Mouse (Mus musculus) c-Kit-positive CD71-negative TER-119-negative erythroid progenitor cells, embryonic 14.5 days (primary cell): ENCODE results near the gene Mcm10.

Experiments
- DNase-seq: peaks from one replicate; pipeline ENCODE4 v3.0.0-alpha.2; 2013; ENCODE audit warnings: low read depth

The Mcm10 gene

DNA sequence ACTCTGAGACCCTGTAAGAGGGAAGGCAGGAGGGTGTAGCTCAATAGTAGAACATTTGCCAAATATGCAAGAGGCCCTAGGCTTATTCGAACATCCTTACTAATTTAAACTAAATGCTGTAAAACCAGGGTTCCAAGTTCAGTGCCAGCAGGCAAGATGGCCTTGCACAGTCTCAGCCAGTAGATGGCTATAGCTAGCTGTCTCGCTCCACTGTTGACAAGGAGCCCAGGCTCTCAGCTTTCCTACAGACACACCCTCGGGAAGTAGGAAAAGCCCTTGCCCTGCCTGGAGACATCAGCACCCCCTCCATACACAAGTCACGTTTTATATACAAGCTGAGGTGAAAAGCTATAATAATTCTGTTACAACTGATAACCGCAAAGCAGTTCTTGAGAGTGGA is 20.1 kb upstream of the Mcm10 start:
- DNase-seq, result no peak

DNA sequence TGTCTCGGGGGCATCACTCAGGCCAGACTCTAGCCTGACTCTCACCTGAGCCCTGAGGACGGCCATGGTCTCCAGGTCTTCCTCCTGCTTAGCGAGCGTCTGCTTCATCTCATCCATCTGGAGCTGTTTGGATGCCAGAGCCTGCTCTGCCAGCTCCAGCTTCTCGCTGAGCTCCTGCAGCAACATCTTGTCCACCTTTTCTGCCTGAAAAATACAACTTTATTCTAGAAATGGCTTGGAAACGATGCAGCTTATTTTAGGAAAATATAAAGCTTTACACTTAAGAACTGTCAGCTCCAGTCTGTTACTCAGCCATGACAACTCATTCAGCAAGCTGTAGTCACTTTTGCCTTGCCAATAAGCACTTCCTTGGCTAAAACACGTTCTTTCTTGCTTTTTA is 18.6 kb upstream of the Mcm10 start:
- no peak for DNase-seq

DNA sequence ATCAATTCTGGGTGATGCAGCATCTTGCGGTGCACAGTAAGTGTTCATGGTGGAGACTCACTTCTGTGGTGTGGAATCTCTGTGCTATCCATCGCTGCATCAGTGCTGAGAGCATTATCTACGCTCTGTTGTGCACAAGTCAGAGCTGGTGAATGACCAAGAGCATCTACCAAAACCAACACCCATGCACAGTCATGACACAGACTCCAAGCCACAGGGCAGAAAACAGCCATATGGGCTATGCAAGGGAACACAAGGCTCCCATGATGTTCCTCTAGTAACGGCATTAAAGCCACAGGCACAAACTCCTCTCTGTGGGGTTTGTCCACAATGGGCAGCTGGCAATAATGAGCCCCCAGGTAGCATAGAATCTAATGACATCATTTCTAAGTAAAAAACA is 17.2 kb upstream of the Mcm10 start:
- no peak for DNase-seq

DNA sequence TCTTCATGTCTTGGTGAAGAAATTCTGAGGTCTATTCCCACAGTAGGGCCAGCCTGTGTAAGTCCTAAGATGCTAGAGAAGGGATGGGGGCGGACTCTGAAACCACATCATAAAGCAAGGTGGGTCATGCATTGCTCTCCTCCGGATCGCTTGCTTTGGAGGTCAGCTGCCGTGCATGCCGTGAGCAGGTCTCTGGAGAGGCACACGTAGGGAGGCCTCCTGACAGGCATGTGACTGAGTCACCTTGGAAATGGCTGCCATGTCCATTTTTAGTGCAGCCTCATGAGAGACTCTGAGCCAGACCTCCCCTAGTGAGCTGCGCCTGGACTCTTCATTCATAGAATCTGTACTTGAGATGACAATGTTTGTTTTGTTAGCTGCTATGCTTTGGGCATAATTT is 15.5 kb upstream of the Mcm10 start:
- no peak for DNase-seq

DNA sequence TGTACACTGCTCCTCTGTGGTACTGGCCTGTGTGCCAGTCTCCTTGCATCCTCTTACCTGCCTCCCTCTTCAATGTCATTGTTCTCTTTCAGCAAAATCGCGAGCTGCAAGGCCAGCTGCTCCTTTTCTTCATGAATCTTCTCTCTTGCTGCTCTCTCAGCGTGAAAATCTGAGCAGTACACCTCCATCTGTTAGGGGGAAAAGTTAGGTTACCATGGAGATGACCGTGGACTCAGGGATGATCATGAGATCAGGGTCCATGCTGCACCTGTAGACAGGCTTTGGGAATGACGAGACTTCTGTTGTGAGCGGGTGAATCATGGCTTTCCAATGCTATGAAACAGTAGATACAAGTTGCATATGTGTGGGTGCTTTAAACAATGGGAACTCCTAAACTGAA is 14.5 kb upstream of the Mcm10 start:
- DNase-seq, result no peak

DNA sequence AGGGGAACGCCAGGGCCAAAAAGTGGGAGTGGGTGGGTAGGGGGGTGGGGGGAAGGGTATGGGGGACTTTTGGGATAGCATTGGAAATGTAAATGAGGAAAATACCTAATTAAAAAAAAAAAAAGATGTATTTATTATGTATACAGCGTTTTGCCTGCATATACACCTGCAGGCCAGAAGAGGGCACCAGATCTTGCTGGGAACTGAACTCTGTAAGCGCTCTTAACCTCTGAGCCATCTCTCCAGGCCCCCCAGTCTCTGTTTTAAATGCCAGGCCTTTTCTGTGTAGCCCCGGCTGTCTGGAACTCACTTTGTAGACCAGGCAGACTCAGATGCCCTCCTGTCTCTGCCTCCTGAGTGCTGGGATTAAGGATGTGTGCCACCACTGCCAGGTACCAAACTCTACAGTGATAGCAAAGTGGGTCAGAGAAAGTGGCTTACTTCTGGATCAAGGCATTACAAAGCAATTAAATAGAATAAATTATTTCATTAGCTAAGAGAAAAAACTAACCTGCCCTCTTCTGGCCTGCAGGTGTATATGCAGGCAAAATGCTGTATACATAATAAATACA is 12.7 kb upstream of the Mcm10 start:
- no peak for DNase-seq

DNA sequence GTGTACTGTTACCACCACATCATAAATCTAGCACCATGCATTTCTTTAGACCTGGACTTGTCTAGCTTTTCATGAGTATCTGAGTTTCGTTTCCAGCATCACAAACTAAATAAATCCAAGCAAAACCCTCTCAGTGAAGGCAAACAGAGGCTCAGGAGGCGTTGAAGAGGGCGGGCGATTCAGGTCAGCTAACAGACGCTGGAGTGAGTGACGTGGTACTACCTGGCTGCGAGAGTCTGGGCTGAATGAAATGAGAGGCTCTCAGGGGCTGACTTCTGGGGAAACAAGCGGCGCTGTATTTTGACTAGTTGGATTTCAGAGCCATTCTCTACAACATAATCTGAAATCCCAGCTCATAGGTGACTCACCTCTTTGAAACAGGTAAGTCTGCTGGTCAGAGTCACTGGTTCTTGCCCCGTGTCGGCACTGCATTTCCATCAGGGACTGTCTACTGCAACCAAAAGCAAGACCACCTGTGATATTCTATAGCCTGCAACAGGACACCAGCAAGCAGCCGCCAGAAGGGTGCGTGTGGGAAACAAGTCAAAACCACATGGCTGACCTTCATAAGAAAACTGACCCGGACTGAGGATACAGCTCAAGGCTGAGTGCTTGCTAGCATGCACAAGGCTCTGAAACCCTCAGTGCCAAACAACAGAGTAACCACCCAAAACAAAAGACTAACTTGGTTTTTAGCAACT is 11.3 kb upstream of the Mcm10 start:
- DNase-seq, result no peak

DNA sequence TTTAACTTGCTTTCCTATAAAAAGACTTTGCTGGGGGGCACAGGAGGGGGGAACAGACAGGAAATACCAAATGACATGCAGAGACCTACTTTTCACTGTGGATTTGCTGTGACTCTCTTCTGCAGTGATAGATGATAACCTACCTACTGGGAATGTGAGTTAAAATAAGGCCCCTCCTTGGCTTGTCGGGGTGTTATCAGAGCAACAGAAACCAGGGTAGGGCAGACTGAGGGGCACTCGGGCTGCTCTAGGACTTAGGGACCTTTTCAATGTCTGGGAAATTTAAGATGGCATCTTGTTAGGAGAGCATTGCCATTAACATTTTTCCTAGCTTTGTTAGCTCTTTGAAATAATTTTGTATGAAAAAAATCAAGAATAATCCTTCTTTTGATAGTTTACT is 10.7 kb upstream of the Mcm10 start:
- no peak for DNase-seq

DNA sequence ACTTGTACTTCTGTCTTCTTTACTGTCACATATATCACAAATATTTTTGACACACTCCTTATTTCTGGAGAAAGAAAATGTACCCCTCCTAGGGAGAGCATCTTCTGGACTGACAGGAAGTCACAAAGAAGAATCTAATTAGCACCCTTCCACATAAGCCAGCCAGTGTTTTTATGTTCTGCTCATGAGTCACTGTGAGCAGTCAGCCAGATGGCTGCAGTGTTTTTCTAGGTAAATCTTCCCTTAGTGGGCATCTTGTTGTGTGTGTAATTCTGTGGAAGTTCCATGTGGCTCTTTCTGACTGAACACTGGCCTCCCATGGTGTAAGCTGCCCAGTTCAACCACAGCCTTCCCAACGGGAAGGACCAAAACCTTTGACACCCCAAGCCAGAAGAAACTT is 7.1 kb upstream of the Mcm10 start:
- no peak for DNase-seq

DNA sequence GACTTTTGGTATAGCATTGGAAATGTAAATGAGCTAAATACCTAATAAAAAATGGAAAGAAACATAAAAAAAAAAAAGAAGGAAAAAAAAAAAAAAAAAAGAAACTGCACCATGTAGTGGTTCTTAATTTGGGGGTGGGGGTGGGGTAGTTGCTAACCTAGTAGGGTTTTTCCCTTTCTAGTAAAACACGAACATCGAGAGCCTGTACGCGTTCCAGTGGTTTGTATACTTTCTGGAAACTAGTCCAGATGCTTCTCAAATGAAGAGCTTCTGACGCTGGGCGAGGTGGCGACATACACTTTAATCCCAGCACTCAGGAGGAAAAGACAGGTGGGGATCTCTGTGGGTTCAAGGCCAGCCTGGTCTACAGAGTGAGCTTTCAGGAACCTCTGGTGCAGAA is 4.3 kb upstream of the Mcm10 start:
- DNase-seq, result no peak

DNA sequence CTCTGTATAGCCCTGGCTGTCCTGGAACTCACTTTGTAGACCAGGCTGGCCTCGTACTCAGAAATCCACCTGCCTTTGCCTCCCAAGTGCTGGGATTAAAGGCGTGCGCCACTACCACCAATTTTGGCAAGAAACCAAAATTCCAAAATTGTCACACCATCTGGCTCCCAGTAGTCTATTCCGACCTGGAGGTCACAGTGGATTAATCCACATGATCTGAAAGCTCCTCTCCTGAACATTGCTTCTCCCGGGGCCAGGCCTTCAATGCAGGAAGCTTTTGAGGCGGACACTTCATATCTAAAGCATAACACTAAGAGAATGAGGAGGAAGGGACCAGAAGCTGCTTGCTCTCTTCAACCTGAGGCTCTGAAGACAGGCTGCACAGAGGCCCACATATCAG is 2.9 kb upstream of the Mcm10 start:
- DNase-seq, result no peak

DNA sequence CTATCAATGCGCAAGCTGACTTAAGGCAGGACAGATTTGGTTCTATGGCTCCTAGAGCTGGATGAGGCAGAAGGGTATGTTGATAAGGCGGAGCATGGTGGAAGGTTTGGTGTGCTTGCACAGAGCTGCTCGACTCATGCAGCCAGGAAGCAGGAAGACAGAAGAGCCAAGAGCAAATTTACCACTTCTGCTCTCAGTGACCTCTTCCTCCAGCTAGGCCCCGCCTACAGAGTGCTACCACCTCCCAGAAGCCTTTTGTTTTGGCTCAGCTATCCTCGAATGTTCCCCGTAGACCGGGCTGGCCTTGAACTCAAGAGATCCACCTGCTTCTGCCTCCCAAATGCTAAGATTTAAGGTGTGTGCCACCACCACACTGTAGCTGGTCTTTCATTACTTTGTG is 2.0 kb upstream of the Mcm10 start:
- no peak for DNase-seq

DNA sequence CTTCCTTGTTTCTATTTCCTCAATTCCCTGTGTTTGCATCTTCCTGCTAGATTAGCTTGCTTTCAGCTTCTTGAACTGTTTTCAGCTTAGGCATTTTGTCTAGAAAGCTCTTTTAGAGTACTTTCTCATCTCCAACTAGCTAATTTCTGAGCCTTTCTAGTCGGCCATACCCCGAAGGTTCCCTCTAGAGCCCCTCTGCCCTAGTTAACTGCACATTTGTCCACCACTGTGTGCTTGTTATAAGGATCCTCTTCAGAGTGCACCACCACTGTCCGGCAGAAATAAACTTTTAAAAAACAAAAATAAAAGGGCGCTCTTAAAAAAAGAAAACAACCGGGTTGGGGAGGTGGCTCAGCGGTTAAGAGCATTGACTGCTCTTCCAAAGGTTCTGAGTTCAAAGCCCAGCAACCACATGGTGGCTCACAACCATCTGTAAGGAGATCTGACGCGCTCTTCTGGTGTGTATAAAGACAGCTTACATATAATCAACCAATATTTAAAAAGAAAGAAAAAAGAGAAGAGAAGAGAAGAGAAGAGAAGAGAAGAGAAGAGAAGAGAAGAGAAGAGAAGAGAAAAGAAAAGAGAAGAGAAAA is 597 bp downstream of the Mcm10 start:
- no peak for DNase-seq

DNA sequence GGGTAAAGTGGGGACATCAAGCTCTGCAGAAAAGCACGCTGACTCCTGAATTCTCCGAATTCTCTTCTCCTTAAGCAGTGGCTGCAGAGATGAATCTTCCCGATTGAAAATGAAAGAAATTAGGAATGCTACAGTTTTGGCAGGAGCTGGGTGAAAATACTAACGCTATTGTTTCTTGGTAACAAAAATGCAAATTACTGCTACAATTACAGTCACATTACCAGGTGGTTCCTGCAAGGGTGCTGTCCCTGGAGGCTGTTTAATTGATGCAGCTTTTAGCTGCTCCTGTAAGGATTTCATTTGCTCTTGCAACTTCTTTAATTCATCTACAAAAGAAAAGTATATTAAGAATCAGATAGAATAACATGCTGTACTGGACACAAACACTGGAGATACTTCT is 5.5 kb downstream of the Mcm10 start:
- no peak for DNase-seq

DNA sequence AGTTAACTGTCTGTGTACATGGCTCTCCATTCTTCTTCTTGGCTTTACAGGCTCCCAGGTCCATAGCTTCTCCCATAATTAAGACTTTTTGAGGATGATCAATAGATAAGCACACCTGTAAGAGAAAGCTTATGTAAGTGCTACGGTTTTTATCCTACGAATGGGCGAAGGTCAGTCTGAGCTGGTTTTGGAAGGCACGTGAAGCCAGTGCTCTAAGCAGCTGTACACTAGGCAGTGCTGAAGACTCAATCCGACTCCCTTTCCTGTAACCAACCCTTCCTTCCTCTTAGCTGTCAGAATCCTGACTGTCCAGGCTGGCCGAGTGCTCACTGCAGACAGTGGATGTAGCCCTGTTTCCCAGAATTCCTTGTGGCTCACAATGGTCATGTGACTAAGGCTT is 11.3 kb downstream of the Mcm10 start:
- DNase-seq, result no peak

DNA sequence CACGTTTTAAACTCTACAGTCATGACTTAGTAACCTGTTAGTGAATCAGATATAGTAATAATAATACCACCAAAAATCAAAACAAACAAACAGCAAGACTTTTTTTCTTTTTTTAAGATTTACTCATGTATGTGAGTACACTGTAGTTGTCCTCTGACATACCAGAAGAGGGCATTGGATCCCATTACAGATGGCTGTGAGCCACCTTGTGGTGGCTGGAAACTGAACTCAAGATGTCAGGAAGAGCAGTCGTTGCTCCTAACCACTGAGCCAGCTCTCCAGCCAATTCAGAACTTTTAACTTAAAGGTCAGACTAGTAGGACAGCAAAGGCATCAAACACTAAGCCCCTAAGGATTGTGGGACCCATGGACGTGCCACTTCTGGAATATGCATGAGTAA is 13.7 kb downstream of the Mcm10 start:
- no peak for DNase-seq

DNA sequence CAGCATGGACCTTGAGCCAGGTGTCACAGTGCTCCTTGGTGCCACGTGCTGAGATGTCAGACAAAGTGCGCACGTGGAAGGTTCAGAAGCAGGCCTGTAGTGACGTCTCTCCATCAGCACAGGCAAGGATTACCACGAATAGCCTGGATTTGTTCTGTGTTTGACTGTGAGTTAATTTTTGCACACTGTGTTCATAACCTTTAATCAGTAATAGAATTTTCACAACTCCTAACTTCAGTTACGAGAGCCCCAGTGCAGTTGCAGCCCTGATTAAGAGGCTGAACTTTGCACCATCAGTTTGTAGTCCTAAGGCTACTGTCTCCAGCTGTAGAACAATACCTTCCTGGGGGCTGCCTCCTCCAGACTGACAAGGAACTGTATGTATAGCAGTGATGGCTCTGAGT is 16.2 kb downstream of the Mcm10 start:
- no peak for DNase-seq

DNA sequence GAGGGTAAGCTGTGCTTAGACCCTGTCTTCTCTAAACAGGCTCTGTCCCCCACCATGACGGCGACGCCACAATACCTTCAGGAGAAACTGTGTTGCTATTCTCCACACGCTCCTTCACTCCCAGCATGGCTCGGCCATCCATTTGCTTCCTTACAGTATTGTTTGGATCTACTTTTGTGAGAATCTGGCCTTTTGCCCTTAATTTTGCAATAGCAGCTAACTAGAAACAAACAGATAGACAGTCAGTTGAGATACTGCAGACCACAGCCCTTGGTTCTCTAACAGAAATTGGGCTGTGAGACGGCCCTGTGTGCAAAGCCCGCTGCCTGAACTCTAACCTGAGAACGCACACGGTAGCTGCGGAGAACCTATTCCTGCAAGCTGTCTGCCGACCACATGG is 16.9 kb downstream of the Mcm10 start:
- no peak for DNase-seq

DNA sequence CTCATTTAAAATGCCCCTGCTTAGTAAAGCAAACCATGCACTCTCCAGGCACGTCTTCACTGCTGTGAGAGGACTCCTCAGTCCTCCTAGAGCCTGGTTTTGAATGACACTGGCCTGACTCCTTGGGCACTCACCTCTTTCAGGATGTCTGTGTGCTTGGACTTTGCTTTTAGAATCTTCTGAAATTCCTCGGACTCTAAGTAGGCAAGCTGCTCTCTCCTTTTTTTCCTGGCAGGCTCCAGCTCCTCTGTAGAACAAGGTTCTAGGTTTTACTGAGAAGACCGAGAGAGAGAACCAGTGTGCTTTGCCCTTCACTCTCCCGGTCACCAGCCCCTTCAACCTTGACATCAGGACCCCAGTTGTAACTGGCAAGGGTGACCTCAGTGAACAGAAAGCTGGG is 18.2 kb downstream of the Mcm10 start:
- DNase-seq, result no peak

DNA sequence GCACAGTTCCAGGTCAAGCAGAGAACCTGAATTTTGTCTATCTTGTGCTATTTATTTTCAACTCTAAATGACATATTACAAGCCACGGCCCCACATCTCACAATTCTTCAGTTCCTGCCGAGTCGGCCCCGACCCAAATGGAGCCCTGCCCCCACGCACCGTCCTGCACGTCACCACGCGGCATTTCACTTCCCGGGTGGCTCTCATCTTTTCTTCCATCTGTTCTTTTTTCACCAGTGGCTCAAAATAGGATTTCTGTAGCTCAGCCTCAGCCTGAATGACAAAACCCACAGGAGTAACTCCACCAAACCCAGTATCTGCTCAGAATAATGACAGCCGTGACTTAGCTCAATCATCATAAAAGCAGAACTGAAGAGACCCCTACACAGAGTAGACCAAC is 19.0 kb downstream of the Mcm10 start:
- DNase-seq, result no peak

DNA sequence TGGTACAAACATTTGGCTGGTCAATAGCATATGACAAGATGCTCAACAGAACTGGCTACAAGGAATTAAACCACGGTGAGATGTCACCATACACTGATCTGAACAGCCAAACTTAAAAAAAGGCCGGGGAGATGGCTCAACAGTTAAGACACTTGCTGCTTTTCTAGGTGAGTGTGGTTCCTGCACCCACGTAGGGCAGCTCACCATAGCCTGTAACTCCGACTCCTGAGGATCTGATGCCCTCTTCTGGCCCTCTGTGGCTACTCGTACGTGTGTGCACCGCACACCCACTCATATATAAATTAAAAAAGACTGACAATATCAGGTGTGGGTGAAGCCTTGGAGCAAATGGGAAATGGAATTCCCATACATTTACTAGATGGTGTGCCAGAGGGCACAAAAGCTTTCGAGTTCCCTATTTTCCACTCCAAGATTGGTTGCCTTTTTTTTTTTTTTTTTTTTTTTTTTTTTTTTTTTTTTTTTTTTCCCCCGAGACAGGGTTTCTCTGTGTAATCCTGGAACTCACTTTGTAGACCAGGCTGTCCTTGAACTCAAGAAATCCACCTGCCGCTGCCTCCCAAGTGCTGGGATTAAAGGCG is 23.7 kb downstream of the Mcm10 start:
- DNase-seq, result no peak

DNA sequence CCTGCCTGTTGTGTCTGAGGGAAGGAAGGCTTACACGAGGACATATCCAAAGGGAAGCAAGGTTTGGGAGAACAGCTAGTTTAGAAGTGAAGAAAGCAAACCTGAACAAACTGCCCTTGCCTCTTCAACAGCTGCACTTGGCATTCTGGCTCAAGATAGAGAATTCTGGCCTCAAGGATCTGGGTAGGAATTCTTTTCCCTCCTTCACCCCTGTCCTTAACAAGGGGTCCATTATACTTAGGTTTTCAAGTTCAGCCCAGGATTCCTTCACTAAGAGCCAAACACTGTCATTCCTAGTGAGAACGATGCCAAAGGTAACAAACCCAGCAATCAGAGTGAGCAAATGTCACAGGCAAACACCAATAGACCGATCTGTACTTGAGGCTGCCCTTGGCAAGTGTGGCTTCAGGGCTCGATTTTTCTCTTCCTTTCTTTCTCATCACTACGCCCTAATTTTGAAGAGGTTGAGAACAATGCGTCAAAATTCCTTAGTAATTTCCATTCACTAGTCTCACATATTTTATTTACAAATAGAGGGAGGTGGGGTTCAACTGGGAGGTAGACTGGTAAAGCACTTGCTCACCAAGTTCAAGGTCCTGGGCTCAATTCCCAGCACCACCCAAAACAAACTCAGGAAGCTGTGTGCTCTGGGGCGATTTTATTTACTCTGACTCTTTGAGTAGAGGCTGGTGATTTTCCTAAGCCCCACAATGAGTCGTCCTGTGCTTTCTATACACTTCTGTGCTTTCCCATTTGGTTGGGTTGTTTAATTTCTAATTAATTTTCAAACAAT is 25.0 kb downstream of the Mcm10 start:
- DNase-seq, result no peak

DNA sequence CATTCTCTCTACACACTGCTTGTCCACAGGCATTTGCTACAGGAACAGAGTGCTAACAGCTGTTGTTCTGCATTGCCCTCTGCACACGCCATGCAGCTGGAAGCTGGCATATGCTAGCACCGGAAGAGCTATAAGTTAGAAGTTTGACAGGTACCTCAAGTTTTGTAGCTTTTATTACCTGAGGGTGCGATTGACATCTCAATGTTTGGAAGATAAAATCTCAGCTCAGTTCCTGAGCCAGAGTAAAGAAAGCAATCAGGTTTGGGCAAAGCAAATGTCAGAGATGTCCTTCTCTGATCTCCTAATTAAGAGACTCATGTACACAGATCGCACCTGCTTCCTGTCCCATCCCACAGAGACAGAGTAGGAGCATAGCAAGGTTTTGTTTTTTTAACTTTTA is 25.8 kb downstream of the Mcm10 start:
- DNase-seq, result no peak
